Mouse (Mus musculus) cerebellum, postnatal 14 days (tissue): Measurements from ENCODE around the gene Dnase1l1.
A peak's percentile ranks its signal among the peaks of the same experiment; 100 is the strongest.

Experiments
- DNase-seq, 2 experiments: peaks; one replicate each; pipeline ENCODE4 v3.0.0; 2021; ENCODE audit warnings: mixed read lengths in 2 of 2

Gene Dnase1l1

GRCm38 (mm10) chrX:74270062-74270901 lies 11.9 kb downstream of the Dnase1l1 start, which contains the start of gene Rpl10:
Gene Rpl10 (plus strand): TSS chrX:74270812.
- peak; percentile 91 for DNase-seq

DNA sequence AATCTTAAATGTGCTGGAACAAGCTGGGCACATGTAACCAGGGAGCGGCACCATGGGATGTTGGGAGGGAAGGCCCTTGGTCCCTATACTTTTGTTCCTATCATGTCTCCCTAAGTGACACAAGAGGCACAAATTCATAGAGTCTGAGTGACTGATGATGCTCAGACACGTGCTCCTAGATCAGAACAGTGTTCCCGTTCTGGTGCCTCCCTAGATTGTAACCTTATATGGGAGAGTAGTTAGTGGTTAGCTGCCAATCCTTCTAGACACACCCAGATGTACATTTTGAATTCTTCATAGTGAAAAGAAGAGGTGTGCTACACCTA lies 12.4 kb downstream of the Dnase1l1 start:
- no peak for DNase-seq

GRCm38 (mm10) chrX:74257746-74258145 lies 24.4 kb downstream of the Dnase1l1 start:
- DNase-seq = no peak

- DNase-seq = no peak
Measured at GRCm38 (mm10) chrX:74254888-74255565, 27.1 kb downstream of the Dnase1l1 start.

DNA sequence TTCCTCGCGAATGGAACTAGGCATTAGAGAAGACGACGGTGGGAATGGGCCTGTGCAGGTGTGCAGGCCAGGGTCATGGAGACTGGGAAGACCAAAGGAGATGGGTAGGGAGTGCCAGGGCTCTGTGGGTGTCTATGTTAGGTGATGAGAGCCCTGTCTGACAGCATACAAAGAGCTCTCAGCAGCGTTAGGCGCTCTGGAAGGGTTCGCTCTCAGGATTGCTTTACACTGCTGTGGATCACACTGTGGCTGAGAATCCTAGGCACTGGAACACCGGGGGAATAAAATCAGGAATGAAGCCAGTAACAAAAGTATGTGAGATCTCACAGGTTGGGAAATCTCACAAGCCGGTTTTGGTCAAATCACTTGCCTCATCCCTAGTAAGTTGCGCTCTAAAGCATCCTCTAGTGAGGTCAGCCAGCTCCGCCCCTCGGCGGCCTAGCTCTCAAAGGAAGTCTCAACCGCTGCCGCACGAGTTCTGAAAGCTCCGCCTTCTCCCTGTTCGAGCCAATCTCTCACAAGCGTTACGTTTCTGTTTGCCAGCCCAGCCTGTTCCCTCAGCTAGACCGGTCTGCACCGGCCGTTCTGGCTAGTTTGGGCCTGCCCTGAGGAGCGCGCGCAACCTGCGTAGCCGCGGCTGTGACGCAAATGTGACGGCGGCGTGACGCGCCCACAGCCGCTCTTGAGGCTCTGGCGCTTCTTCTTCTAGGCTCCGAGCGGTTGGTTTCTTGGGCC lies 27.8 kb downstream of the Dnase1l1 start, which contains the start of gene Emd:
TSS of gene Emd (plus strand) at position 535 of the 735 bp plus-strand sequence.
- peak; percentile 89 to 90 for DNase-seq

- peak; percentile 78 to 81 for DNase-seq
Measured at GRCm38 (mm10) chrX:74249615-74250014, 32.5 kb downstream of the Dnase1l1 start, which contains the start of gene Flna. Gene Flna (minus strand): TSS chrX:74249820.

GRCm38 (mm10) chrX:74248651-74249050 lies 33.5 kb downstream of the Dnase1l1 start:
- DNase-seq = peak; percentile 67 to 85

DNA sequence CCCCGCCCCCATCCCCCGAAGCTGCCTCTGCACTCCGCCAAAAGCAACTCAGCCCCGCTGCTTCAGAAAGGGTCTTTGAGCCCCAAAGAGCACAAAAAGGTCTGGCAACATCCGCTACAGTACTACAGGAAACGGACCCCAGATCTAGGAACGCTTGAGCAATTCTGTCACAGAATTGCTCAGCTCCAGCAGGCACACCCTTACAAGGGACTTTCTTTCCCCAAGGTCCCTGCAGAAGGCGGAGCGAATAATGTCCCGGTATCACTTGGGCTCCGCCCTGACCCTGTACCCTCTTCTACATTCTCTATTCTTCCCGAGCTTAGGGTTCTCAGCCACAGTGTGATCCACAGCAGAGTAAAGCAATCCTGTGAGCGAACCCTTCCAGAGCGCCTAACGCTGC lies 35.4 kb downstream of the Dnase1l1 start:
- DNase-seq = no peak

- DNase-seq = peak; percentile 87
Measured at GRCm38 (mm10) chrX:74246213-74246681, 35.9 kb downstream of the Dnase1l1 start.

DNA sequence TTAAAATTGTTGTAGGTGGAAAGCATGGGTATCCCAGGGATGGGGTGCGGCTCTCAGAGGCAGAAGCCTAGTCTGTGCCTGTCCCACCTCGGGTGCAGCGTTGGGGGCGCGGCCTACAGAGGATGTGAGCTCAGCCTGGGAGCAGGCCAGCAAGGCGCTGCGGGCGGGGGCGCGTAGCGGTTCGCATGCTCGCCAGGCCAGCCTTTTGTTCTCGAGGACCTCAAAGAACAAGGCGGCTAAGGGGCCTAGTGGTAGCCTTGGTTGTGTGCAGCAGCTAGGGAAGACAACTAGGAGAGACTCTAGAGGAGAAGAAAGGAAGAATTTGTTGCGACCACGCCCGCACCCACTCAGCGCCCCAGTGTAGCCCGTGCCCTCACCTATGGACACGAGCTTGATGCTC lies 36.5 kb downstream of the Dnase1l1 start:
- peak; percentile 84 to 89 for DNase-seq

DNA sequence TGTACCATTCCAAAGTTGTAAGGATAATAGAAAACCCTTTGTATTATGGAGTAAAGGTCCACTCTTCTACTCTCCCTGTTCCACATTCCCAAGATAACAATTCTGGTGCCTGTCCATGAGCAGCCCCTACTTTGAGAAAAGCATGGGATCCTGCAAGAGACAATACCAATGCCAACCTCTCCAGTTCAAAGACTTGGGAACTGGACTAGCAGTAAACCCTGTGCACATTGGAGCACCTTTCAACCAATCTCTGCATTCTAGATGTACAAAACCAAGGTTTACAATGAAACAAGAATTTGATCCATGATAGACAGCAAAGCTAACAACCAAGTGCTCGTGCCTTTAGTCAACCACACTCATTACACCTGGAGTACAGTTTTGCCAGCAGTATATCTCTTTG lies 37.0 kb downstream of the Dnase1l1 start:
- DNase-seq = no peak

- DNase-seq = peak; percentile 16 to 18
Measured at GRCm38 (mm10) chrX:74244614-74245083, 37.5 kb downstream of the Dnase1l1 start.

DNA sequence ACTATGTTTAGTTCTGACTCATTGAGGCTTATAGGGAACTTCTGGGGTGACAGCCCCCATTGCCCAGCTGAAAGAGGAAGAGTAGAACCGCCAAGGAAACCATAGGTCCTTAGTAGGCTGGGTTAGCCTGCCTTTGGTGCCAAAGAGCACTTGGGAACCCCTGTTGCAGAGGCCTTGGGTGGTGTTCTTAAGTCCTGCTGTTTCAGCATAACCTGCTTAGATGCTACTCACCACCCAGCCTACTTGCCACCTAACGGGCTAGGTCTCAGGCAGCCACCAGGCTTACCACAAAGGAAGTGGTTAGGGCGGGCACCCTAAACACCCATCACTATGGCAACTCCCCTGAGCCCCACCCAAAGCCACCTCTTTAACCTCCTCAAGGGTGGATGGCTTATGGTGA lies 38.3 kb downstream of the Dnase1l1 start:
- DNase-seq = no peak

- DNase-seq = no peak
Measured at GRCm38 (mm10) chrX:74243396-74243795, 38.7 kb downstream of the Dnase1l1 start.

- DNase-seq = no peak
Measured at GRCm38 (mm10) chrX:74240332-74240731, 41.8 kb downstream of the Dnase1l1 start.

DNA sequence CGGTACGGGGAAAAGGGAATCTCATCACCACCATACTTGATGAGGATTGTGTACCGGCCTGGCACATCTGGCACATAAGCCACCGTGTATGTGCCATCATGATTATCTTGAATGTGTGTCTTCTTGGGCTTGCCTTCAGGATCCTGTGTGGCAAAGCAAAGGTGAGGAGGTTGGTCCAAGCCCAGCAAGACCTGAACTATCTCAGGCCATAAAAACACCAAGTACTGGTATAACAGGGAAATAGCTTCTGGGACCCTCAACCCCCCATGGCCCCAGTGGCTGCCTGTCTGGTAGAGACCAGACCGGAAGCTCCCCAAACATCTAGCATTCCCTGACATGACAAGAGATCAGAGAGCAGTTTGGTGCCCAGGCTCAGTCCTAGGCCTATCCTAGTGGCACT lies 48.9 kb downstream of the Dnase1l1 start:
- no peak for DNase-seq

DNA sequence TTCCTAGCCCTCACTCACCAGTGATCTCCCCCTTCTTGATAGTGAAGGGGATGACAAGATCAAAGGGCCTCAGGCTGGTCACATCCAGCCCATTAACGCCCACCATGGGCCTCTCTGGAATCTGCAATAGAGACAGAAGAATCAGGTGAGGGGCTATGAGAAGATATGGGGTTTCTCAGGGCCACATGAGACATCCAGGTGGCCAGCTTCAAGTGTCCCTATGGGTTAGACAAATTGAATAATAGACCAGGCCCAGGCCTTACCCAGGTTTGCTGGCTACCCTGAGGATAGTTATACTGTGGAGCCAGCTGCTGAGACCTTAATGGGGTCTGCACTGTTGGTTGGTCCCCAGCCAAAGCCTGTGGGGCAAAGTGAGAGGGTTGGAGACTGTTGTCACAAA lies 52.1 kb downstream of the Dnase1l1 start:
- no peak for DNase-seq
